Mouse (Mus musculus): Measurements from ENCODE around the gene Hoxd12.

DNA sequence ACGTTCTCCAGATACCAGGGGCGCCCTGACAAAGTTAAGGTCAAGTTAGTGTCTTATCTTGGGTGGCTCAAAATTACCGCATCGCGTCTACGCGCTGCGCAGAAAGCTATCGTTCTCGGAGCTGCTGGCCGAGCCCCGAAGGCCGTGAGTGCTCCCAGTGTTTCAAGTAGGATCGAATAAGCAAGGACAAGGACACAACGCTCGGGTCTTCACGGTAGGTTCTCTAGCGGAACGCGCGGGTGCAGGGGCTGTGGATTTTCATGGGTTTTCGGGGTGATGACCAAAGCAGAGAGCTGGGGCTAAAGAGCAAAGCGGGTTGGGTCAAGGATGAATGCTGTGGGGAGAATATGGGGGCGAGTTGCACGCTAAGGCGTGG is 4.8 kb downstream of the Hoxd12 start:
- TF ChIP-seq POLR2AphosphoS5 (IDR thresholded peaks at IDR 0.05; ENCODE audit: borderline replicate concordance, low read depth, low read length) (no peak), CTCF (IDR thresholded peaks at IDR 0.05 in 2 of 3, conservative IDR thresholded peaks at IDR 0.05 in 1 of 3; ENCODE audit: control insufficient read depth in 1 of 3, insufficient read depth in 1 of 3, low read depth in 2 of 3, low read length in 3 of 3, poor library complexity in 1 of 3, severe bottlenecking in 1 of 3) (no peak), NELFE (IDR thresholded peaks at IDR 0.05; ENCODE audit: low read depth, low read length) (no peak), MAFK (IDR thresholded peaks at IDR 0.05; ENCODE audit: borderline replicate concordance, low read depth, low read length) (no peak), MAZ (IDR thresholded peaks at IDR 0.05; ENCODE audit: low read depth, low read length) (no peak), USF2 (IDR thresholded peaks at IDR 0.05; ENCODE audit: borderline replicate concordance in 1 of 2, insufficient read depth in 1 of 2, low read depth in 1 of 2, low read length in 2 of 2) (no peak), USF1 (IDR thresholded peaks at IDR 0.05; ENCODE audit: low read depth, low read length) (no peak), NRF1 (IDR thresholded peaks at IDR 0.05; ENCODE audit: insufficient read depth, low read depth, low read length, poor library complexity, severe bottlenecking) (no peak)
